Mouse (Mus musculus) lung, embryonic 16.5 days (tissue): Measurements from ENCODE around the gene Slamf7. TPM values are rescaled to one million over a fixed set of nuclear protein-coding genes. Genes with fewer than 3 reads are reported as not detected.

Experiments
- ATAC-seq: fragments of 200-750 bp; cut with Nextera tagmentation; 2 replicates; pipeline ENCODE4 v1.8.0; 2017; ENCODE audit warnings: low read depth, mild to moderate bottlenecking, moderate library complexity
- H3K27ac ChIP-seq: fragments of 300-500 bp; sonication (generic); 2 replicates; pipeline ENCODE4 v1.5.1; 2014; ENCODE audit warnings: mild to moderate bottlenecking, control low read depth, low read length
- H3K27me3 ChIP-seq: fragments of 300-500 bp; sonication (generic); 2 replicates; pipeline ENCODE4 v1.6.1; 2014; ENCODE audit warnings: low read depth, low read length, mixed read lengths; ENCODE audit not compliant: control insufficient read depth, insufficient read depth
- H3K36me3 ChIP-seq: fragments of 300-500 bp; sonication (generic); 2 replicates; pipeline ENCODE4 v1.6.1; 2014; ENCODE audit warnings: low read length; ENCODE audit not compliant: control insufficient read depth, insufficient read depth
- H3K4me1 ChIP-seq: fragments of 300-500 bp; sonication (generic); replicated peaks from 2 replicates; pipeline ENCODE4 v1.6.1; 2014; ENCODE audit warnings: low read length, mixed read lengths; ENCODE audit not compliant: control insufficient read depth, insufficient read depth
- H3K4me2 ChIP-seq: fragments of 300-500 bp; sonication (generic); 2 replicates; pipeline ENCODE4 v1.6.1; 2014; ENCODE audit warnings: low read depth, low read length, control low read depth
- H3K4me3 ChIP-seq: fragments of 300-500 bp; sonication (generic); 2 replicates; pipeline ENCODE4 v1.5.1; 2014; ENCODE audit warnings: mild to moderate bottlenecking, low read length, control low read depth
- H3K9ac ChIP-seq: fragments of 300-500 bp; sonication (generic); 2 replicates; pipeline ENCODE4 v1.6.1; 2014; ENCODE audit warnings: low read length, control low read depth
- H3K9me3 ChIP-seq: fragments of 300-500 bp; sonication (generic); 2 replicates; pipeline ENCODE4 v1.6.1; 2016; ENCODE audit warnings: low read length; ENCODE audit not compliant: control insufficient read depth
- WGBS: fragments of 180-500 bp; shearing (Covaris S2); extraction: QIAGEN DNeasy Blood & Tissue Kit; methylation state at CpG from one replicate; pipeline ENCODE4 v1.1.7; 2014; 5-methylcytosine and 5-hydroxymethylcytosine counted together
- polyA plus RNA-seq: library from polyadenylated mRNA; unstranded; fragments of >200 nt; fragmentation: Nextera tagmentation; extraction: Ambion mirVana; gene quantifications from 2 replicates; pipeline ENCODE4 v1.2.1, GENCODE M21; 2015

The Slamf7 gene
- polyA plus RNA-seq, 1 experiment from 2014 or later: 0.28 TPM

DNA sequence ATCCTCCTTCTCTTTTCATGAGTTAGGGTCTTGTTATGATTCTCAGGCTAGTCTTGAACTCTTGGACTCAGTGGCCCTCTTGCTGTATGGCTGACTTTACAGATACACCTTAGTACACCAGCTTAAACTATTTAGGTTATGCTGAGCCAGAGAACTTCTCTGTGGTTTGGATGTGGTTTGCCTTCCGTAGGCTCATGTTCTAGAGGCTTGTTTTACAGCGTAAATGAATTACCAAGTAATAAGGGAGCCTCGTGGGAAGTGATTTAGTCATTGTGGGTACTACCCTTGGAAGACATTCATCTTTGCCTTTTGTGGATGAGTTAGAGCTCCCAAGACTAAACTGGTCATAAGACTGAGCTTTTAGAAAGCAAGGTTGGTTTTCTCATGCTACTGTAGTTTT is 25.0 kb downstream of the Slamf7 start:
- H3K27ac ChIP-seq: no peak overlapping the region
- ATAC-seq: no peak

GRCm38 (mm10) chr1:171620091-171620490 is 32.7 kb downstream of the Slamf7 start:
- Histone ChIP-seq H3K9me3 (no peaks in the 10 kb centered on the region), H3K4me3 (no peak overlapping the region), H3K4me1 (no peaks in the 10 kb centered on the region), H3K27ac (no peak overlapping the region), H3K27me3 (no peaks in the 10 kb centered on the region), H3K36me3 (no peaks in the 10 kb centered on the region), H3K9ac (no peak overlapping the region), H3K4me2 (no peak overlapping the region)
- no peak for ATAC-seq
- 83% methylated on average over 6 of the region's 6 CpGs for WGBS

More for the DNA sequence above, 25.0 kb downstream of the Slamf7 start:
- Histone ChIP-seq H3K4me3 (no peak overlapping the region), H3K27me3 (no peaks in the 10 kb centered on the region), H3K9ac (no peak overlapping the region), H3K36me3 (no peaks in the 10 kb centered on the region), H3K4me2 (no peak overlapping the region), H3K9me3 (no peaks in the 10 kb centered on the region), H3K4me1 (0 out of 2 replicates have a peak, but pooled peaks cover 2% of the 10 kb centered on the region)
- 74% methylated on average over 3 of the region's 3 CpGs for WGBS

GRCm38 (mm10) chr1:171619645-171620044 is 33.2 kb downstream of the Slamf7 start:
- Histone ChIP-seq H3K27me3 (no peaks in the 10 kb centered on the region), H3K4me2 (no peak overlapping the region), H3K9ac (no peak overlapping the region), H3K4me1 (no peaks in the 10 kb centered on the region), H3K36me3 (no peaks in the 10 kb centered on the region), H3K27ac (no peak overlapping the region), H3K9me3 (no peaks in the 10 kb centered on the region), H3K4me3 (no peak overlapping the region)
- WGBS: 78% methylated on average over 3 of the region's 3 CpGs
- ATAC-seq: no peak

DNA sequence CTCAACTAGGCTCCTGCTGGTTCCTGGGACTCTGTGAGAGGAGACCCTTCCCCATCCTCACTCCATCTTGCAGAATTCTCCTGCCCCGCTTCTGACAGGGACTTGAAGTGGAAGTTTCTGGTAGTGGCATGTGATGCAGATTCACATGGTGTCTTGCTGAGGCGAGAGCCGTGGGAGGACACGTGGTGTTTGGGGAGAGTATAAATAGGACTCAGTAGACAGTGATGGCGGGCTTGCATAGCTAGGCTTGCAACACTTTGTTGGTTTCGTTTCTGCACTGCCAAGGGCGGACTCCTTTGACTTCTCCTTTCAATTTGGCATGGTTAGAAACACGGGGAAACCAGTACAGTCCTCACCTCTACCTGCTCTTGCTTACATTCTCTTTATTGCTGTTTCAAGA is 33.8 kb downstream of the Slamf7 start:
- H3K9ac ChIP-seq: no peak overlapping the region
- H3K27me3 ChIP-seq: no peaks in the 10 kb centered on the region
- no peak for ATAC-seq
- H3K4me3 ChIP-seq: no peak overlapping the region
- 72% methylated on average over 8 of the region's 8 CpGs for WGBS
- H3K4me1 ChIP-seq: no peaks in the 10 kb centered on the region
- no peak overlapping the region for H3K27ac ChIP-seq
- H3K9me3 ChIP-seq: no peaks in the 10 kb centered on the region
- no peak overlapping the region for H3K4me2 ChIP-seq
- H3K36me3 ChIP-seq: no peaks in the 10 kb centered on the region

DNA sequence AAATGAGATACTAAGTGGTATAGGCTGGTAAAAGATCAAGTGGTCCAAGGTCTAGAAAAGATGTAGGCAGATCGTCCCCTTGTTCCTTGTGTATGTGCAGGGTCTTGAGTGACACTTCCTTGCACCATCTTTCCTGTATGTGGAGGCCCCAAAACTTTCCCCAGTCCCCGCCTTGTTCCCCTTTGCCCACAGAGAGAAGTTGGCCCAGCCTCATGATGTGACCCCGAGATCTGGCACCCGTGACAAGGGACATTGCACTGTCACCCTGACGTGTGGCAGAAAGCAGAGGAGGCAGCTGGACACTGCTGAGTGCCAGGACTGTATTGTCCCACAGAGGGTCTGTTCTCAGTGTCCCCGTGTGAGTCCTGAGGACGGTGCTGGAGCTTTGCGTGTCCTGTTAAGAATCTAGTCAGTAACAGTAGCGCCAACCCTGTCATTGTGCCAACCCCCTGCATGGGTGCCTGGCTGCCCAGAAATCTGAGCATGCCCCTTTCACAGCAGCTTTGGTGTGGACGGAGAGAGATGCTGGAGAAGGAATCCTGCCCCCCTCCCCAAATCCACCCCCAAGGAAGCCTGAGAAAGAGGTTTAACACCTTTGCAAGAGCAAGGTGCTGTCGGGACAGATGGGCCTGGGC is 35.8 kb downstream of the Slamf7 start:
- no peaks in the 10 kb centered on the region for H3K4me1 ChIP-seq
- H3K9ac ChIP-seq: no peak overlapping the region
- 70% methylated on average over 11 of the region's 11 CpGs for WGBS
- H3K9me3 ChIP-seq: no peaks in the 10 kb centered on the region
- H3K4me2 ChIP-seq: no peak overlapping the region
- H3K27me3 ChIP-seq: no peaks in the 10 kb centered on the region
- ATAC-seq: no peak
- H3K4me3 ChIP-seq: no peak overlapping the region
- no peak overlapping the region for H3K27ac ChIP-seq
- H3K36me3 ChIP-seq: no peaks in the 10 kb centered on the region

- Histone ChIP-seq H3K4me3 (no peak overlapping the region), H3K27ac (no peak overlapping the region), H3K4me2 (no peak overlapping the region), H3K9ac (no peak overlapping the region), H3K27me3 (no peaks in the 10 kb centered on the region), H3K36me3 (no peaks in the 10 kb centered on the region), H3K9me3 (no peaks in the 10 kb centered on the region), H3K4me1 (no peaks in the 10 kb centered on the region)
- 10% methylated on average over 2 of the region's 2 CpGs for WGBS
- no peak for ATAC-seq
These were observed 38.9 kb downstream of the Slamf7 start for GRCm38 (mm10) chr1:171613962-171614361.

GRCm38 (mm10) chr1:171610781-171611180 is 42.1 kb downstream of the Slamf7 start:
- 6% methylated on average over 1 of the region's 1 CpGs for WGBS
- H3K4me1 ChIP-seq: no peaks in the 10 kb centered on the region
- no peaks in the 10 kb centered on the region for H3K9me3 ChIP-seq
- no peak overlapping the region for H3K4me2 ChIP-seq
- H3K36me3 ChIP-seq: no peaks in the 10 kb centered on the region
- no peak overlapping the region for H3K4me3 ChIP-seq
- no peak overlapping the region for H3K27ac ChIP-seq
- ATAC-seq: no peak
- H3K27me3 ChIP-seq: no peaks in the 10 kb centered on the region
- H3K9ac ChIP-seq: no peak overlapping the region

DNA sequence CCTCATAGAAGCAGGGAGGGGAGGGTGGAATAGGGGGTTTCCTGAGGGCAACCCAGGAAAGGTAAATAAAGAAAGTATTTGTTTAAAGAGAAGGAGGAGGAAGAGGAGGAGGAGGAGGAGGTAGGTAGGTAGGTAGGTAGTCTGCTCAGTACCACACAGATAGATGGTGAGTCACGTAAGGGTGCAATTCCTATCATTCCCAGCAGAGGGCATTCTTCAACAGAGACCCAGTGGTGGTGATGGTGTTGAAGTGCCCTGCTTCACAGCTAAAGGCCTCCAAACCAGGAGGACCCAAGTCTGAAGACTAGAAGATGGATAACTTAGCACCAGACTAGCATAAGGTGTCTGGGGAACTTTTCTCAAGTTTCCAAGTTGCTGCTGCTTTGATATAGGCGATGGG is 42.8 kb downstream of the Slamf7 start:
- H3K4me1 ChIP-seq: no peaks in the 10 kb centered on the region
- no peak overlapping the region for H3K27ac ChIP-seq
- H3K36me3 ChIP-seq: no peaks in the 10 kb centered on the region
- WGBS: 92% methylated on average over 2 of the region's 2 CpGs
- ATAC-seq: no peak
- no peak overlapping the region for H3K4me2 ChIP-seq
- no peaks in the 10 kb centered on the region for H3K9me3 ChIP-seq
- H3K4me3 ChIP-seq: no peak overlapping the region
- H3K9ac ChIP-seq: no peak overlapping the region
- H3K27me3 ChIP-seq: no peaks in the 10 kb centered on the region

DNA sequence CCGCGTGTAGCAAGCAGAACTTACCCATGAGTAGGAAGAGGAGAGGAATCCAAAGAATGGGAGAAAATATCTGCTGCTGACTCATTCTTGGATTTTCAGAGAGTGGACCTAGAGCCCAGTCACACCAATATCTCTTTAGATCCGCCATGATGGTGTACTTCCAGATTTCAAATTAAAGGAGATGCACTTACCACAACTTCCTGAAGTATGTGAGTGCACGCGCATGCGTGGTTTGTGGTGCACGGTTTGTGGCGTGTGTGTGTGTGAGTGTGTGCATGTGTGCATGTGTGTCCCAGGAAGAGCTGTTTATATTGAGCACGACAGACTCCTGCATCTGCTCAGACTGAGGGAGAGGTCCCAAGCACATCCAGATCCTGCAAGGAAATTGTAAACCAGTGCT is 45.7 kb downstream of the Slamf7 start, which contains the start of gene Ly9:
Ly9 (minus strand) TSS at position 235 of the 400 bp plus-strand sequence.
- no peak within 1 kb of the TSS for H3K4me3 ChIP-seq
- no peaks in the 10 kb centered on the region for H3K36me3 ChIP-seq
- no peak within 1 kb of the TSS for H3K9ac ChIP-seq
- H3K9me3 ChIP-seq: no peaks in the 10 kb centered on the region
- H3K27me3 ChIP-seq: no peaks in the 10 kb centered on the region
- no peak for ATAC-seq
- WGBS: 74% methylated on average over 9 of the region's 9 CpGs
- no peak within 1 kb of the TSS for H3K27ac ChIP-seq
- no peak within 1 kb of the TSS for H3K4me2 ChIP-seq
- H3K4me1 ChIP-seq: no peaks in the 10 kb centered on the region

DNA sequence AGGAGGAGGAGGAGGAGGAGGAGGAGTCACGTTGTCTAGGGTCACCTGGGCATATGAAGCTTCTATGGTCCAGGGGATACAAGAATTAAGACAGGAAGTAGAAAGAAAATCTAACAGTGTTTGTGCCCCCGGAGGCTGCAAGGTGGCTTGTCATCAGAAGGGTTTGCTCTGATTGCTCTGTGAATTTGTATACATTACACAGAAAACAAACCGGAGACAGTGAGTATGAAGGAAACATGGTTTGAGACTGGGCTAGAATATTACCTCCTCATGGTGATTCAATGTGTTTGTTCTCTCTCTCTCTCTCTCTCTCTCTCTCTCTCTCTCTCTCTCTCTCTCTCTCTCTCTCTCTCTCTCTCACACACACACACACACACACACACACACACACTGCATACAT is 46.2 kb downstream of the Slamf7 start:
- Histone ChIP-seq H3K4me2 (no peak overlapping the region), H3K36me3 (no peaks in the 10 kb centered on the region), H3K27ac (no peak overlapping the region), H3K9me3 (no peaks in the 10 kb centered on the region), H3K4me3 (no peak overlapping the region), H3K9ac (no peak overlapping the region), H3K27me3 (no peaks in the 10 kb centered on the region), H3K4me1 (no peaks in the 10 kb centered on the region)
- WGBS: 65% methylated on average over 3 of the region's 3 CpGs
- ATAC-seq: no peak
